Comparison of ENCODE assay signal across 8 mouse cellular contexts in the genomic region with DNA sequence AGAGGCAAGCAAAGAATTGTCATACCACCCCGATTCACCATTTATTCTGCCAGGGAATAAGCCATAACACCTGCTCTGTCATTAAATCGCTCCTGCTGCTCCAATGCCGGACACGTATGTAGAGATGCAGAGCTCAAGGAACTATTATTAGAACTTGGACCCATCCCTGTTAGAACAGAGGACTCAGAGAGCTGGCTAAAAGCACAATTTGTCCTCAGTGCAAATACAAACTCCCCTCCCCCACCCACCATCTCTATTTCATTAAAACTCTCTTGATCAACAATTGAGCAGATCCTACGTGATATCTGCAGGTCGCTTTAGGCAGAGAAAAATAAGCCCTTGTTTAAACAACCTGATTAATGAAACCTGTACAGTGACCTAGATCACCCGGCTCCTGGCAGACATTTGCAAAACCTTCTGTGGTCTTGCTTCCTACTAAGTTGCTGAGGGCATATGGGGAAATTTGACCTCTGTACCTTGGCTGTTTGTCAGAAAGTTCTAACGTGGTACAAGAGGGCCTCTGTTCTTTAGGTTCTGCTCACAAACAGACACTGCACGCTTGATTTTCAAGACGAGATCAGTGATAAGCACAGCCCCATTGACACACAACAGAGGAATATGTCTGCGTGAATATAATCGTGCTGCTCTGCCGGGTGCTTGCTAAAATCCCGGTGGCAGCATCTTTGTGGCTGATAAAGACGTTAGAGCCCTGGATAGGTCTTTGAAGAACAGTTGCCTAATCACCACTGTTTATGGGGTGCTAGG. TPM values are rescaled to one million over a fixed set of nuclear protein-coding genes. Genes with fewer than 3 reads are reported as not detected.
A peak's percentile ranks its signal among the peaks of the same experiment; 100 is the strongest.
DNase-seq lines count a peak whose midpoint lies in the region; ATAC-seq and TF ChIP-seq lines count a peak whose summit lies in the region.

No protein-coding gene starts in this region.

- no peak overlapping the region for H3K4me3 ChIP-seq in heart, embryonic 14.5 days (ENCODE audit: control insufficient read depth in 1 of 2, insufficient read depth in 1 of 2, low read depth in 1 of 2, low read length in 2 of 2)

- peak overlapping the region; percentile 34 to 75; a peak in 3 of 4 replicates for H3K27ac ChIP-seq in heart, embryonic 14.5 days (replicated peaks in 1 of 2; ENCODE audit: control insufficient read depth in 1 of 2, insufficient read depth in 1 of 2, low read depth in 2 of 2, low read length in 2 of 2)

- peak; percentile 37 for DNase-seq in CD4-positive, CD25-positive, alpha-beta regulatory T cell, adult 2 months (ENCODE audit: low read depth, low spot score)
- DNase-seq in Patski (ENCODE audit: low read depth, low spot score): peak; percentile 3
- DNase-seq in embryo, embryonic 11 days: peak; percentile 63
- peak; percentile 43 for DNase-seq in kidney, postnatal 10 days
- no peak for DNase-seq in spleen, adult 18-20 months

- in situ Hi-C loops in Patski (cut with MboI; ENCODE audit: low pct_unique_long_range_greater_than_20kb): loop anchor here (10.0 kb wide), 4 partner anchors 553 to 1223 kb away; no protein-coding TSS in a partner anchor

- H3K27me3 ChIP-seq in Patski: no peaks in the 10 kb centered on the region
- H3K27me3 ChIP-seq in heart, embryonic 14.5 days (ENCODE audit: control insufficient read depth, insufficient read depth, low read length): no peaks in the 10 kb centered on the region

- POLR2A ChIA-PET in Patski (lab: Charles Lee): interaction anchor here (0.6 kb wide), 1 partner anchor 1004 kb away, joined by 4 read pairs; no protein-coding TSS in a partner anchor

- WGBS in heart, embryonic 14.5 days: 16% methylated on average over 15 of the region's 15 CpGs

- no peak for ATAC-seq in CD4-positive, CD25-positive, alpha-beta regulatory T cell, adult 4 months
- no peak for ATAC-seq in Patski
- ATAC-seq in heart, embryonic 14.5 days (ENCODE audit: insufficient number of reproducible peaks, insufficient read depth, low FRiP score, low read depth): no peak
- ATAC-seq in megakaryocyte progenitor cell, adult 5-6 weeks (replicated peaks; ENCODE audit: poor library complexity): peak; percentile 7

- peaks cover 12 to 23% of the 10 kb centered on the region in 2 experiments for H3K4me1 ChIP-seq in heart, embryonic 14.5 days (ENCODE audit: control insufficient read depth in 2 of 2, insufficient read depth in 2 of 2, low read length in 2 of 2)

- CTCF ChIA-PET in Patski (lab: Charles Lee): interaction anchor here (1.6 kb wide), 1 partner anchor 1090 kb away, joined by 5 read pairs; no protein-coding TSS in a partner anchor

- TF ChIP-seq CTCF in Patski (IDR thresholded peaks at IDR 0.05): no peak

- peak overlapping the region; percentile 88 for H3K4me2 ChIP-seq in heart, embryonic 14.5 days (ENCODE audit: low read length)

- H3K36me3 ChIP-seq in heart, embryonic 14.5 days (ENCODE audit: control insufficient read depth, insufficient read depth, low read length): no peaks in the 10 kb centered on the region

- peak overlapping the region; percentile 25; the same call in 1 of the 2 replicates for H3K9ac ChIP-seq in heart, embryonic 14.5 days (ENCODE audit: low read length)

- no peaks in the 10 kb centered on the region for H3K9me3 ChIP-seq in heart, embryonic 14.5 days (ENCODE audit: control insufficient read depth, low read length)

RNA-seq across cellular contexts. Expression of a gene that starts 4.3 kb away (rescaled TPM):
- polyA plus RNA-seq in CD4-positive, CD25-positive, alpha-beta regulatory T cell, adult 4 months (2017; shearing (Covaris generic)): 1 to 10 TPM; 4.8 to 9.4 TPM
- polyA plus RNA-seq in Patski (2021): 163 TPM
- polyA plus RNA-seq in heart, embryonic 14.5 days (2014; fragmentation: Nextera tagmentation; extraction: Ambion mirVana): 34.8 and 37.2 TPM in 2 replicates
- total RNA-seq in megakaryocyte progenitor cell, adult 5-6 weeks (2015): 195 and 231 TPM in 2 replicates
- 49.9 and 57.5 TPM in 2 replicates for total RNA-seq in megakaryocyte progenitor cell, adult 5-6 weeks (2017)

Comparison
In these comparisons a context has a peak if more than half of its experiments do, and no peak if none do; other contexts are left out.
1. DNase-seq: peak in CD4-positive, CD25-positive, alpha-beta regulatory T cell, adult 2 months (single experiment), Patski (single experiment), embryo, embryonic 11 days (single experiment) and kidney, postnatal 10 days (single experiment); none in spleen, adult 18-20 months (0 of 2).